Mouse (Mus musculus): ENCODE data around the gene Notum. TPM values are rescaled to one million over a fixed set of nuclear protein-coding genes. Genes with fewer than 3 reads are reported as not detected.
A peak's percentile ranks its signal among the peaks of the same experiment; 100 is the strongest.

Notum gene
- polyA plus RNA-seq, 1 experiment from 2014 or later: 2.5 TPM

- ATAC-seq (replicated peaks; ENCODE audit: insufficient number of reproducible peaks, low FRiP score, low TSS enrichment, low read depth) (no peak), DNase-seq (ENCODE audit: low spot score) (peak; percentile 69)
- Histone ChIP-seq H3K9ac (replicated peaks; ENCODE audit: low read length) (no peak overlapping the region), H3K9me3 (replicated peaks; ENCODE audit: control insufficient read depth, low read length) (no peaks in the 10 kb centered on the region), H3K36me3 (replicated peaks; ENCODE audit: control insufficient read depth, insufficient read depth, low read depth, low read length) (peaks cover 9% of the 10 kb centered on the region), H3K4me2 (ENCODE audit: low read depth, low read length) (no peak overlapping the region), H3K27me3 (ENCODE audit: control insufficient read depth, insufficient read depth, low read length) (peaks cover 3% of the 10 kb centered on the region; the same call in 1 of the 2 replicates), H3K4me1 (ENCODE audit: control insufficient read depth, insufficient read depth, low read length) (peaks cover 5% of the 10 kb centered on the region), H3K4me3 (ENCODE audit: low read depth, low read length) (no peak overlapping the region; the same call in 1 of the 2 replicates), H3K27ac (replicated peaks; ENCODE audit: low read depth, low read length) (no peak overlapping the region)
- 48% methylated on average over 6 of the region's 6 CpGs for WGBS
Observed at GRCm38 (mm10) chr11:120612763-120613162, 48.2 kb downstream of the Notum start.

- no peak for DNase-seq (ENCODE audit: low spot score)
- no peak overlapping the region for H3K27ac ChIP-seq (replicated peaks; ENCODE audit: low read depth, low read length)
- H3K4me2 ChIP-seq (ENCODE audit: low read depth, low read length): no peak overlapping the region
- no peak overlapping the region for H3K4me3 ChIP-seq (ENCODE audit: low read depth, low read length)
- H3K36me3 ChIP-seq (replicated peaks; ENCODE audit: control insufficient read depth, insufficient read depth, low read depth, low read length): peaks cover 9% of the 10 kb centered on the region
- no peak for ATAC-seq (replicated peaks; ENCODE audit: insufficient number of reproducible peaks, low FRiP score, low TSS enrichment, low read depth)
- no peak overlapping the region for H3K9ac ChIP-seq (replicated peaks; ENCODE audit: low read length)
- H3K27me3 ChIP-seq (ENCODE audit: control insufficient read depth, insufficient read depth, low read length): peaks cover 3% of the 10 kb centered on the region; the same call in 1 of the 2 replicates
- WGBS: 80% methylated on average over 9 of the region's 9 CpGs
- H3K9me3 ChIP-seq (replicated peaks; ENCODE audit: control insufficient read depth, low read length): no peaks in the 10 kb centered on the region
- peaks cover 5% of the 10 kb centered on the region for H3K4me1 ChIP-seq (ENCODE audit: control insufficient read depth, insufficient read depth, low read length)
Observed at GRCm38 (mm10) chr11:120610477-120611046, 50.4 kb downstream of the Notum start.

GRCm38 (mm10) chr11:120609250-120609649 lies 51.7 kb downstream of the Notum start:
- peaks cover 5% of the 10 kb centered on the region for H3K4me1 ChIP-seq (ENCODE audit: control insufficient read depth, insufficient read depth, low read length)
- no peak overlapping the region for H3K4me3 ChIP-seq (ENCODE audit: low read depth, low read length)
- DNase-seq (ENCODE audit: low spot score): no peak
- H3K9ac ChIP-seq (replicated peaks; ENCODE audit: low read length): no peak overlapping the region
- peak; percentile 49; the same call in 1 of the 2 replicates for ATAC-seq (replicated peaks; ENCODE audit: insufficient number of reproducible peaks, low FRiP score, low TSS enrichment, low read depth)
- no peak overlapping the region for H3K4me2 ChIP-seq (ENCODE audit: low read depth, low read length)
- peaks cover 3% of the 10 kb centered on the region; the same call in 1 of the 2 replicates for H3K27me3 ChIP-seq (ENCODE audit: control insufficient read depth, insufficient read depth, low read length)
- H3K36me3 ChIP-seq (replicated peaks; ENCODE audit: control insufficient read depth, insufficient read depth, low read depth, low read length): peaks cover 5% of the 10 kb centered on the region; the same call in 1 of the 2 replicates
- 45% methylated on average over 7 of the region's 8 CpGs for WGBS
- H3K9me3 ChIP-seq (replicated peaks; ENCODE audit: control insufficient read depth, low read length): no peaks in the 10 kb centered on the region
- H3K27ac ChIP-seq (replicated peaks; ENCODE audit: low read depth, low read length): no peak overlapping the region

GRCm38 (mm10) chr11:120608241-120609034 lies 52.5 kb downstream of the Notum start, which contains the start of gene Npb:
Gene Npb, plus strand, starts transcription at chr11:120608477.
- peak within 1 kb of the TSS; percentile 18 for H3K4me3 ChIP-seq (ENCODE audit: low read depth, low read length)
- no peak within 1 kb of the TSS for H3K27ac ChIP-seq (replicated peaks; ENCODE audit: low read depth, low read length)
- H3K4me1 ChIP-seq (ENCODE audit: control insufficient read depth, insufficient read depth, low read length): peaks cover 5% of the 10 kb centered on the region
- 6% methylated on average over 45 of the region's 45 CpGs for WGBS
- DNase-seq (ENCODE audit: low spot score) (peak; percentile 24), ATAC-seq (replicated peaks; ENCODE audit: insufficient number of reproducible peaks, low FRiP score, low TSS enrichment, low read depth) (no peak)
- H3K4me2 ChIP-seq (ENCODE audit: low read depth, low read length): peak within 1 kb of the TSS; percentile 53
- no peaks in the 10 kb centered on the region for H3K9me3 ChIP-seq (replicated peaks; ENCODE audit: control insufficient read depth, low read length)
- H3K9ac ChIP-seq (replicated peaks; ENCODE audit: low read length): peak within 1 kb of the TSS; percentile 51
- H3K27me3 ChIP-seq (ENCODE audit: control insufficient read depth, insufficient read depth, low read length): peaks cover 3% of the 10 kb centered on the region; the same call in 1 of the 2 replicates
- peaks cover 5% of the 10 kb centered on the region; the same call in 1 of the 2 replicates for H3K36me3 ChIP-seq (replicated peaks; ENCODE audit: control insufficient read depth, insufficient read depth, low read depth, low read length)

- no peak overlapping the region for H3K27ac ChIP-seq (replicated peaks; ENCODE audit: low read depth, low read length)
- 78% methylated on average over 4 of the region's 4 CpGs for WGBS
- peaks cover 5% of the 10 kb centered on the region for H3K4me1 ChIP-seq (ENCODE audit: control insufficient read depth, insufficient read depth, low read length)
- H3K4me3 ChIP-seq (ENCODE audit: low read depth, low read length): no peak overlapping the region
- H3K9ac ChIP-seq (replicated peaks; ENCODE audit: low read length): no peak overlapping the region
- DNase-seq (ENCODE audit: low spot score): no peak
- H3K27me3 ChIP-seq (ENCODE audit: control insufficient read depth, insufficient read depth, low read length): peaks cover 3% of the 10 kb centered on the region; the same call in 1 of the 2 replicates
- no peaks in the 10 kb centered on the region; the same call in 1 of the 2 replicates for H3K36me3 ChIP-seq (replicated peaks; ENCODE audit: control insufficient read depth, insufficient read depth, low read depth, low read length)
- no peak overlapping the region for H3K4me2 ChIP-seq (ENCODE audit: low read depth, low read length)
- no peak for ATAC-seq (replicated peaks; ENCODE audit: insufficient number of reproducible peaks, low FRiP score, low TSS enrichment, low read depth)
- H3K9me3 ChIP-seq (replicated peaks; ENCODE audit: control insufficient read depth, low read length): no peaks in the 10 kb centered on the region
Observed at GRCm38 (mm10) chr11:120606764-120607163, 54.2 kb downstream of the Notum start.

GRCm38 (mm10) chr11:120605667-120606066 lies 55.3 kb downstream of the Notum start:
- Histone ChIP-seq H3K27me3 (ENCODE audit: control insufficient read depth, insufficient read depth, low read length) (peaks cover 3% of the 10 kb centered on the region; the same call in 1 of the 2 replicates), H3K9me3 (replicated peaks; ENCODE audit: control insufficient read depth, low read length) (no peaks in the 10 kb centered on the region), H3K9ac (replicated peaks; ENCODE audit: low read length) (no peak overlapping the region), H3K4me1 (ENCODE audit: control insufficient read depth, insufficient read depth, low read length) (peaks cover 5% of the 10 kb centered on the region), H3K4me2 (ENCODE audit: low read depth, low read length) (no peak overlapping the region), H3K36me3 (replicated peaks; ENCODE audit: control insufficient read depth, insufficient read depth, low read depth, low read length) (no peaks in the 10 kb centered on the region; the same call in 1 of the 2 replicates), H3K4me3 (ENCODE audit: low read depth, low read length) (no peak overlapping the region), H3K27ac (replicated peaks; ENCODE audit: low read depth, low read length) (no peak overlapping the region)
- DNase-seq (ENCODE audit: low spot score) (no peak), ATAC-seq (replicated peaks; ENCODE audit: insufficient number of reproducible peaks, low FRiP score, low TSS enrichment, low read depth) (no peak)
- WGBS: 95% methylated on average over 7 of the region's 7 CpGs
